Mouse (Mus musculus) heart, adult 8-10 months (tissue): ENCODE measurements around the gene Blvra. TPM values are rescaled to one million over a fixed set of nuclear protein-coding genes. Genes with fewer than 3 reads are reported as not detected.
"Not testable (repeated sequence)": the region's sequence is repeated elsewhere in the genome, so short reads cannot be mapped to it uniquely, and the experiment has no call there.

Experiments used
- DNase-seq: peaks from one replicate; pipeline ENCODE4 v3.0.0; 2022; ENCODE audit warnings: low spot score
- total RNA-seq, 4 experiments: library from RNA; stranded (reverse); gene quantifications; 2 replicates each; pipeline ENCODE4 v1.2.4; 2022

Blvra gene
- total RNA-seq = 10 to 100 TPM; 15.5 to 21.9 (median 19.3) TPM

DNA sequence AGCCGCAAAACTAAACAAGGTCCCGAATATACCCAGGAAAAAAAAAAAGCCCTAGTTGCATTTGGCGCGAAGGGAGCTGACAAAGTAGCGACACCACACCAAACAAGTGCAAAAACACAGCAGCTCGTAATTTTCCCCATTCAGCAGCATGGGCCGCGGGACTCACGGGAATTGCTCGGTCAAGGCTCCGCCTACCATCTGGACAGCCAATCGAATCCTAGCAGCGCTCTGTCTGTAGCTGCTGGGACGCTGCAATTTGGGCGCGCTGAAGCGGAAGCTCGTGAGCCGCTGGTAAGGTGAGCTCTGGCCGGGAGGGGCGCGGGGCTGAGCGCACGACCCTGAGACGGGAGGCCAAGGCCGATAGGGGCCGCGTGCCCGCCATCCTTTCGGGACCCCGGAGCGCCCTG lies at the start of gene Blvra:
Blvra (plus strand) TSS at position 231 of the 407 bp plus-strand sequence.
- DNase-seq = peak; percentile 88

GRCm38 (mm10) chr2:127035006-127035605 lies 35.4 kb upstream of the Blvra start:
- DNase-seq = no peak

DNA sequence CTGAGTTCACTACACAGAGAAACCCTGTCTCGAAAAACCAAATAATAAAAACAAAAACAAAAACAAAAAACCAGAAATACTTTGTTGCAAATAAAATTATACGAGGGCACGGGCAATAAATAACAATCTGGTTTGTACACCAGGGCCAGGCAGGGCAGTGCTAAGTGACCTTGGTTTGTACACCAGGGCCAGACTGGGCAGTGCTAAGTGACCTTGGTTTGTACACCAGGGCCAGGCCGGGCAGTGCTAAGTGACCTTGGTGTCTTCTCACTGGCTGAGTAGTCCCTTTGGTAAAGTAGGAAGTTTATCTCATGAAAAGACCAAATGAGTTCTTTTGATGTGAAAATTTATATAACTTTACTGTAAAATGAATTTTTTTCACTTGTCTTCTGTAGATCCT lies 33.2 kb upstream of the Blvra start:
- DNase-seq = no peak

GRCm38 (mm10) chr2:127061471-127061870 lies 9.0 kb upstream of the Blvra start:
- DNase-seq = no peak

DNA sequence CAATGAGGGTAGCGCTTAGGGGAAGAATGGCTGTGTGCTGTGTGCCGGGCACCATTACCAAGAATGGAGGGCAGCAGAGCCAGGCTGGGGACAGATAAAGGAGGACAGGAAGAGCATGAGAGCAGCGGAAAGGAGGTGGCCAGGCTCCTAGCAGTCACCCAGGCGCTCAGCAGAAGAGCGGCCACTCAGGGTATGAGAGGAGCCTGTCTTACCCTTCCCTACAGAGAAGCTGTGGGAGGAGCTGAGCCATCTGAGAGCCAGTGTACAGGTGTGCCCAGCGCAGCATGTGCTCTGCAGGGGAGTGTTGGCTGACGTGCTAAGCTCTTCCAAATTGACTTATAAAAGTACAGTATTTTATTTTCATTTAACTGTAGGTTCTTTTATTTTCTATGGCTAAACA lies 1.7 kb upstream of the Blvra start:
- DNase-seq = no peak

DNA sequence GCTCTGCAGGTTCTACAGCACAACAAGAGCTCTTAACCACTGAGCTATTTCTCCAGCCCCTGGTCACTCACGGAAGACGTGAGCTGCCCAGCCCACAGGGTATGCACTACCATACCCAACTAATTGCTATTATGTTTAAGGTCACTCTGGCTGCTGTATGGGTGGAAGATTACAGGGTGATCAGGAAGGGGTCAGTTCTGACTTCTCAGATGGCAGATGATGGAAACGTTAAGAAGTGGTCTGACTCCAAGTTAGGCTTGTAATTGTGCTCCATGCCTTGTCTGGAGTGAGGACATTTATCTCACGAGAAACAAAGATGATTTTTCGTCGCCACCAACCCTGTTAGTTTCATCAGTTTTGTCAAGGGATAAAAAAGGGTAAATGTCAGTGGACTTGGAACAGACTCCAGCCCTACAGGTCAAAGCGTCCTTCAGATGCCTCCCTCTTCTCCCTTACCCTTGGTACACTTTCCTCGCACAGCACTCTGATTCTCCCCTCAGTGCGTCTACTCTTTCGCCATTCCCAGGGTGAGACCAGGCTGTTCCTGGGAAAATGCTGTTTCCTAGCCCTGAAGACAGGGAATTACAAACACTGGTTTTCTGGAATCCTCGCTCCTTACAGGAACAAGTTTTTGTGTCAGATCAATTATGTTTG lies 557 bp upstream of the Blvra start:
- no peak for DNase-seq

DNA sequence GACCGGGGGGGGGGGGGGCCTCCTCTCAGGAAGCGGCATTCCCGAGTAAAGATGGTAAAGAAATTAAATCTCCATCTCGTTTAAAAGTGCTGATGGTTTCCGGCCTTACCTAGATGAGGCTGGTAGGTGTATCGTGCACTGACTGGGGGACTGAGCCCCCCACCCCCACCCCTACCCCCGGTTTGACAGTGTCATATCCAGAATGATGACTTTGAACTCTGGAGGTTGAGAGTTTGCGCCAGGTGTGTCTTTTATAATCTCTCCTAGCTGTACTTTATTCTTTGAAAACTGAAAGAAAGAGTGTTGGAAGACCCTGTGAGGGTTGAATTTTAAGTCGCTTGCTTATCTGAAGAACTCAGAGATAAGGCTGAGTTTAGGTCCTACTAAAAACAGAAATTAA lies 414 bp downstream of the Blvra start:
- DNase-seq = no peak

GRCm38 (mm10) chr2:127074116-127074515 lies 3.7 kb downstream of the Blvra start:
- no peak for DNase-seq

DNA sequence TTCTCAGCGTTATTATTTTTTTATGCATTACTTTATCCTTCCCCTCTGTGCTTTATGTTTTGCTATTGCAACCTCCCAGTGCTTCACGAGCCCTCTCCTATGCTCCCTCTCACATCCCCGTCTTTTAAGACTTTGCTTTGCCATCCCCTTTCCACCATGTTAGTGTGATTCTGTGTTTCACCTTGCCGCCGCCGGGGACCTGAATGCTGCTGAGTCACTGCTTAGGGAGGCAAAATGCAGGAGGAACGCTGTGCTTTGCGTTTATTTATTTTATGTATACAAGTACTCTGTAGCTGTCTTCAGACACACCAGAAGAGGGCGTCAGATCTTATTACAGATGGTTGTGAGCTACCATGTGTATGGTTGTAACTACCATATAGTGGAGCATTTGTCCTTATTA lies 7.1 kb downstream of the Blvra start:
- no peak for DNase-seq

- not testable (repeated sequence) for DNase-seq
Observed at GRCm38 (mm10) chr2:127079066-127079465, 8.6 kb downstream of the Blvra start.

GRCm38 (mm10) chr2:127079881-127080590 lies 9.6 kb downstream of the Blvra start:
- DNase-seq = peak; percentile 8

- no peak for DNase-seq
Observed at GRCm38 (mm10) chr2:127080591-127081218, 10.2 kb downstream of the Blvra start.

GRCm38 (mm10) chr2:127086235-127086634 lies 15.8 kb downstream of the Blvra start:
- no peak for DNase-seq

GRCm38 (mm10) chr2:127090151-127090550 lies 19.7 kb downstream of the Blvra start:
- not testable (repeated sequence) for DNase-seq

GRCm38 (mm10) chr2:127092000-127092399 lies 21.5 kb downstream of the Blvra start:
- no peak for DNase-seq

DNA sequence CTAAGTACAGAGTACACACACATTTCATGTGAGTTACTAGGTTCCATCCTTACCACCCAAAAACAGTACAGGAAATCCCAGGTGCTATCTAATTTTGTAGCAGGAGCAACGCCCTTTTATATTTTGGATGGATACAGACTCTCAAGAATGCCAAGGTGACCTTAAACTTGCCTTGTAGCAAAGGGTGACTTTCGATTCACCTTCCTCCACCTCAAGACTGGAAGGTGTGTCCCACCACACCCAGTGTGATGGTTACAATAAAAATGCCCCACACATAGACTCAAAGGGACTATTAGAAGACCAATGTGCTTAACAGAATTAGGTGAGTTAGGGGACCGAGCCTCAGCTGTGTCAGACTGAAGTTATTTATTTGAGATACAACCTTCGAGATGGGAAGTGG lies 38.5 kb downstream of the Blvra start:
- DNase-seq = no peak

GRCm38 (mm10) chr2:127121591-127122235 lies 51.2 kb downstream of the Blvra start:
- peak; percentile 36 for DNase-seq

GRCm38 (mm10) chr2:127128926-127129325 lies 58.5 kb downstream of the Blvra start:
- DNase-seq = no peak

DNA sequence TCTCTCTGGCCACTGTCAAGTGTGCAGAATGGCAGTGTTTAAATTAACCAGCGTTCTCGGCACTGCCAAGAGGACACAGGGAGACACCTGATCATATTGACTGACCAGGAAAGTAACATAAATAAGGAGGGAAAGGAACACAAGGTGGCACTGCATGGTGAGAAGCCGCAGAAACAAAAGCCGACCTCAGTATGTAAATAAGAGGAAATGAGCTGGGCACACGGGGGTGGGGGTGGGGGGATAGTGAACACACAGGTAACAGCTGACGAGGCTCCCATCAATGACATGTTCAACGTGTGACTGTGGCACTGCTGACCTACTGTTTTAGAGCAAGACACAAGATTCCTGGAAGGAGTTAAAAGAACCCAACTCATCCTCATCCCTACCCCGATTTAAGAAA lies 60.9 kb downstream of the Blvra start:
- no peak for DNase-seq

GRCm38 (mm10) chr2:127133621-127134461 lies 63.4 kb downstream of the Blvra start, which contains the start of gene Ncaph:
Gene Ncaph (minus strand): TSS chr2:127133954.
- DNase-seq = peak; percentile 92

GRCm38 (mm10) chr2:127135255-127135654 lies 64.8 kb downstream of the Blvra start:
- DNase-seq = not testable (repeated sequence)
